Mouse (Mus musculus) stomach, postnatal 0 days (tissue): ENCODE results near the gene Gm49337. TPM values are rescaled to one million over a fixed set of nuclear protein-coding genes. Genes with fewer than 3 reads are reported as not detected.
"Not testable (repeated sequence)": the region's sequence is repeated elsewhere in the genome, so short reads cannot be mapped to it uniquely, and the experiment has no call there.

ENCODE experiments used
- ATAC-seq: fragments of 200-750 bp; cut with Nextera tagmentation; 2 replicates; pipeline ENCODE4 v1.8.0; 2017; ENCODE audit not compliant: low FRiP score, low TSS enrichment
- DNase-seq: peaks from one replicate; pipeline ENCODE4 v3.0.0-alpha.2; 2016; ENCODE audit warnings: low spot score
- H3K27ac ChIP-seq: fragments of 300-500 bp; sonication (generic); replicated peaks from 2 replicates; pipeline ENCODE4 v1.5.1; 2014; ENCODE audit warnings: mild to moderate bottlenecking, control low read depth
- H3K27me3 ChIP-seq: fragments of 300-500 bp; sonication (generic); 2 replicates; pipeline ENCODE4 v1.6.1; 2014; ENCODE audit warnings: low read length; ENCODE audit not compliant: control insufficient read depth, insufficient read depth
- H3K36me3 ChIP-seq: fragments of 300-500 bp; sonication (generic); 2 replicates; pipeline ENCODE4 v1.6.1; 2014; ENCODE audit warnings: low read length, mixed read lengths; ENCODE audit not compliant: control insufficient read depth, insufficient read depth
- H3K4me1 ChIP-seq: fragments of 300-500 bp; sonication (generic); replicated peaks from 2 replicates; pipeline ENCODE4 v1.6.1; 2014; ENCODE audit warnings: antibody characterized with exemption; ENCODE audit not compliant: control insufficient read depth, insufficient read depth
- H3K4me2 ChIP-seq: fragments of 300-500 bp; sonication (generic); replicated peaks from 2 replicates; pipeline ENCODE4 v1.6.1; 2014; ENCODE audit warnings: low read depth, mild to moderate bottlenecking, control low read depth, moderate library complexity
- H3K4me3 ChIP-seq: fragments of 300-500 bp; sonication (generic); 2 replicates; pipeline ENCODE4 v1.5.1; 2014; ENCODE audit warnings: low read depth, low read length, control low read depth
- H3K9ac ChIP-seq: fragments of 300-500 bp; sonication (generic); 2 replicates; pipeline ENCODE4 v1.6.1; 2014; ENCODE audit warnings: mild to moderate bottlenecking, low read length, control low read depth, mixed read lengths
- H3K9me3 ChIP-seq: fragments of 300-500 bp; sonication (generic); 2 replicates; pipeline ENCODE4 v1.6.1; 2016; ENCODE audit warnings: low read length; ENCODE audit not compliant: control insufficient read depth
- CTCF ChIP-seq: IDR thresholded peaks from 2 replicates; pipeline ENCODE4 v1.5.1; 2016; ENCODE audit warnings: antibody characterized with exemption, low read depth, mild to moderate bottlenecking, moderate library complexity
- EP300 ChIP-seq: optimal IDR thresholded peaks from 2 replicates; pipeline ENCODE3; 2016; ENCODE audit warnings: antibody characterized with exemption
- WGBS: fragments of 180-500 bp; shearing (Covaris S2); extraction: QIAGEN DNeasy Blood & Tissue Kit; methylation state at CpG from one replicate; pipeline ENCODE4 v1.1.7; 2014; 5-methylcytosine and 5-hydroxymethylcytosine counted together
- polyA plus RNA-seq: library from polyadenylated mRNA; unstranded; fragments of >200 nt; fragmentation: Nextera tagmentation; extraction: Ambion mirVana; gene quantifications from 2 replicates; pipeline ENCODE4 v1.2.1, GENCODE M21; 2015

Gm49337 gene
- polyA plus RNA-seq, 1 experiment from 2014 or later, result not detected

DNA sequence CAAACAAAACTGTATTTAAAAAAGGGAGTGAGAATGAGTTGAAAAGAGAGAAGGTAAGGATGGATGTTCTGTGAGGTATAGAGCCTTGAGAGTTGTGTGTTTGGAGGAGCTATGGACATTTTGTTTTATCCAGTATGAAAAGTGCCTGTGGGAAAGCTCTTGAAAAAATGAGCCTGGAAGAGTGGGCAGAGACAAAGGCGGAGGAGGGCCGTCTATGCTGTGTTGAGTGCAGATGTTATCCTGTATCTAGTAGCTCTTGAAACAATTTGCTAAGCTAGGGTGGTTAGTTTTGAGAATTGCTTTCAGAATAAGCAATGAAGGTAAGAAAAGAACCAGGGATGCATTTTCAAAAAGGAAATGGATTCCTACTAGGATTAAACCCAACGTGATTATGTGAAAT lies 70.2 kb downstream of the Gm49337 start:
- Histone ChIP-seq H3K9me3 (no peaks in the 10 kb centered on the region), H3K27ac (no peak overlapping the region), H3K4me3 (no peak overlapping the region), H3K9ac (no peak overlapping the region), H3K36me3 (no peaks in the 10 kb centered on the region), H3K4me1 (no peaks in the 10 kb centered on the region), H3K27me3 (no peaks in the 10 kb centered on the region), H3K4me2 (no peak overlapping the region)
- TF ChIP-seq CTCF (no peak), EP300 (no peak)
- ATAC-seq (no peak), DNase-seq (no peak)
- 88% methylated on average over 3 of the region's 3 CpGs for WGBS

DNA sequence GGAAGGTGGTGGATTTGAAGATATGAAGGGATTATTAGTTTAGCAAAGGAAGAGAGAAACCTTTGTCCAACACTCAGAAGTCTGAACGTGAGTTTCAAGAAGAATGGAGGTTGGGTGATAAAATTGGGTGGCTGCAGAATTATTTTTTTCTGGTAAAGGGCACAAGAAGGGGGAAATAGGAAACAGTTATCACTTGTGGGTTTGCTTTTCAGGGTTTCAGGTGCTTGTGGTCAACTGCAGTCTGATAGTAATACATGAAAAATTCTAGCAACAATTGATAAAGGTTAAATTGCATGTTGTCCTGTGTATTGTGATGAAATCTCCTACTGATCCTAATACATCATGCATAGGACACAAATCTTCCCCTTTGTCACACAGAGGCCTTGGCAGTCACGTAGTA lies 71.1 kb downstream of the Gm49337 start:
- Histone ChIP-seq H3K36me3 (no peaks in the 10 kb centered on the region), H3K4me2 (no peak overlapping the region), H3K9ac (no peak overlapping the region), H3K9me3 (no peaks in the 10 kb centered on the region), H3K4me1 (no peaks in the 10 kb centered on the region), H3K27me3 (no peaks in the 10 kb centered on the region), H3K4me3 (no peak overlapping the region), H3K27ac (no peak overlapping the region)
- TF ChIP-seq EP300, result no peak
- no peak for TF ChIP-seq CTCF
- ATAC-seq (no peak), DNase-seq (no peak)
- WGBS, result 71% methylated on average over 2 of the region's 2 CpGs

DNA sequence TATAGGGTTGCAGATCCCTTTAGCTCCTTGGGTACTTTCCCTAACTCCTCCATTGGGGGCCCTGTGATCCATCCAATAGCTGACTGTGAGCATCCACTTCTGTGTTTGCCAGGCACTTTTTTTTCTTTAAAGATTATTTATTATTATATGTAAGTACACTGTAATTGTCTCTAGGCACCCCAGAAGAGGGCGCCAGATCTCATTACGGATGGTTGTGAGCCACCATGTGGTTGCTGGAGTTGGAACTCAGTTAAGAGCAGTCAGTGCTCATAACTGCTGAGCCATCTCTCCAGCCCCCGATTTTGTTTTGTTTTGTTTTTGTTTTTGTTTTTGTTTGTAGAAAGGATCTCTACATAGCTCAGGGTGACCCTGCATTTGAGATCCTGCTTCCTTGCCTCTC lies 72.7 kb downstream of the Gm49337 start:
- 44% methylated on average over 3 of the region's 3 CpGs for WGBS
- not testable (repeated sequence) for H3K27me3 ChIP-seq, H3K4me2 ChIP-seq, H3K9ac ChIP-seq, H3K27ac ChIP-seq, ATAC-seq, H3K36me3 ChIP-seq, H3K9me3 ChIP-seq, H3K4me3 ChIP-seq, H3K4me1 ChIP-seq
- DNase-seq, result peak; percentile 49
- TF ChIP-seq CTCF, result peak; percentile 71

DNA sequence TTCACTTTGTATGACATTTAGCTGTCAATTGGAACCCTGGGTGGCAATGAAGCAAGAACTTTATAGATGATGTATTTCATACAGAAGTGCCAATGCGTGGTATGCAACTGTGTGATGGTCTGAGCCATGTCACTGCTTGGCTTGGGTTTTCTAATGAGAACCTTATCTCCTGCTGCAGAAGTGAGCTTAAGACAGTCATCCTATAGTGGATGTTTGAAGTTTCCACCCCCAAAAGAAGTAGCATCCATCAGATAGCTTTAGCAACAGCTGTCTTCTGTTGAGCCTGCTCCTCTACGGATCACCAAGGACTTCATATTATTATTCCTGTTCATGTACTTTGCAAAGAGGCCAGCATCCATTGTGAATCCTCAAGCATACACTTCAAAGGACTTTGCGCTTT lies 76.8 kb downstream of the Gm49337 start:
- ATAC-seq, result no peak
- no peaks in the 10 kb centered on the region for H3K4me1 ChIP-seq
- no peak for TF ChIP-seq CTCF
- no peak for TF ChIP-seq EP300
- no peaks in the 10 kb centered on the region for H3K27me3 ChIP-seq
- H3K9me3 ChIP-seq, result no peaks in the 10 kb centered on the region
- H3K4me3 ChIP-seq, result no peak overlapping the region
- 88% methylated on average over 3 of the region's 3 CpGs for WGBS
- no peak overlapping the region for H3K9ac ChIP-seq
- DNase-seq, result no peak
- no peaks in the 10 kb centered on the region for H3K36me3 ChIP-seq
- no peak overlapping the region for H3K27ac ChIP-seq
- no peak overlapping the region for H3K4me2 ChIP-seq

- no peak overlapping the region for H3K9ac ChIP-seq
These were observed 95.0 kb downstream of the Gm49337 start for GRCm38 (mm10) chr4:116268220-116268619.

DNA sequence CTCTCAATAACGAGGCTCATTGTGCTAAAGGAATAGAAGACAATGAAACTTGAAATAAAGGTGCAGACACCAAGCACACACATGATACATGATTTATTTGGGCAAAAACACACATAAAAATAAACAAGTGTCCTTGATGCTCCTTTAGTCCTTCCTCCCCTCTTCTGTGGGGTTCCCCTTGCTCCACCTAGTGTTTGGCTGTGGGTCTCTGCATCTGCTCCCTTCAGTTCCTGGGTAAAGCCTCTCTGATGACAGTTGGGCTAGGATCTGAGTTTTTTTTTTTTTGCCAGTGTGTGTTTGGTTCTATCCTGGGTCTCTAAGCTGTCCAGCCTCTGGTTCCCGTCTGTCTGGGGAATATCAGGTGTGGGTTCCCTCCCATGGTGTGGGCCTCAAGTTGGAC lies 109.0 kb downstream of the Gm49337 start:
- 79% methylated on average over 2 of the region's 2 CpGs for WGBS
- H3K36me3 ChIP-seq, result no peaks in the 10 kb centered on the region
- H3K27ac ChIP-seq, result no peak overlapping the region
- H3K4me3 ChIP-seq, result no peak overlapping the region
- H3K4me2 ChIP-seq, result no peak overlapping the region
- TF ChIP-seq EP300, result no peak
- TF ChIP-seq CTCF, result peak; percentile 64
- no peak for ATAC-seq
- no peak for DNase-seq
- H3K4me1 ChIP-seq, result no peaks in the 10 kb centered on the region
- H3K27me3 ChIP-seq, result no peaks in the 10 kb centered on the region
- no peaks in the 10 kb centered on the region for H3K9me3 ChIP-seq
- no peak overlapping the region for H3K9ac ChIP-seq

More at GRCm38 (mm10) chr4:116268220-116268619, 95.0 kb downstream of the Gm49337 start:
- DNase-seq, result no peak
- no peaks in the 10 kb centered on the region for H3K9me3 ChIP-seq
- no peak for ATAC-seq
- H3K4me2 ChIP-seq, result no peak overlapping the region
- H3K36me3 ChIP-seq, result no peaks in the 10 kb centered on the region
- TF ChIP-seq EP300 (no peak), CTCF (peak; percentile 17; the same call in 1 of the 2 replicates)
- H3K27me3 ChIP-seq, result no peaks in the 10 kb centered on the region
- H3K27ac ChIP-seq, result no peak overlapping the region
- 91% methylated on average over 6 of the region's 6 CpGs for WGBS
- no peak overlapping the region for H3K4me3 ChIP-seq
- no peaks in the 10 kb centered on the region for H3K4me1 ChIP-seq
